Mouse (Mus musculus) adipocyte (in vitro differentiated cells): Measurements from ENCODE around the gene Acacb.

ENCODE experiments used
- DNase-seq: peaks from one replicate; pipeline ENCODE4 v3.0.0-alpha.2; 2016; ENCODE audit warnings: low spot score

The Acacb gene

GRCm38 (mm10) chr5:114176548-114177400 is 30.4 kb downstream of the Acacb start:
- DNase-seq = peak; percentile 51

GRCm38 (mm10) chr5:114177966-114178719 is 31.8 kb downstream of the Acacb start:
- DNase-seq = peak; percentile 43

GRCm38 (mm10) chr5:114179541-114179940 is 33.2 kb downstream of the Acacb start:
- peak; percentile 90 for DNase-seq

- no peak for DNase-seq
These were observed 37.2 kb downstream of the Acacb start for GRCm38 (mm10) chr5:114183493-114183892.

- no peak for DNase-seq
These were observed 40.8 kb downstream of the Acacb start for GRCm38 (mm10) chr5:114187108-114187507.

- no peak for DNase-seq
These were observed 42.6 kb downstream of the Acacb start for GRCm38 (mm10) chr5:114188900-114189464.

GRCm38 (mm10) chr5:114194161-114194560 is 47.8 kb downstream of the Acacb start:
- no peak for DNase-seq

- DNase-seq = no peak
These were observed 52.9 kb downstream of the Acacb start for GRCm38 (mm10) chr5:114199116-114199777.

- no peak for DNase-seq
These were observed 59.8 kb downstream of the Acacb start for GRCm38 (mm10) chr5:114206158-114206557.

- DNase-seq = no peak
These were observed 66.8 kb downstream of the Acacb start for GRCm38 (mm10) chr5:114213183-114213582.

- no peak for DNase-seq
These were observed 72.4 kb downstream of the Acacb start for GRCm38 (mm10) chr5:114218771-114219170.

GRCm38 (mm10) chr5:114226051-114226450 is 79.7 kb downstream of the Acacb start:
- peak; percentile 32 for DNase-seq

GRCm38 (mm10) chr5:114228901-114229300 is 82.6 kb downstream of the Acacb start:
- DNase-seq = no peak

GRCm38 (mm10) chr5:114238924-114239323 is 92.6 kb downstream of the Acacb start:
- no peak for DNase-seq

GRCm38 (mm10) chr5:114239737-114240136 is 93.4 kb downstream of the Acacb start:
- no peak for DNase-seq

GRCm38 (mm10) chr5:114246465-114246864 is 100.1 kb downstream of the Acacb start:
- no peak for DNase-seq

- peak; percentile 75 for DNase-seq
These were observed 101.8 kb downstream of the Acacb start for GRCm38 (mm10) chr5:114248174-114248589.

GRCm38 (mm10) chr5:114259495-114259894 is 113.2 kb downstream of the Acacb start:
- DNase-seq = no peak

- DNase-seq = no peak
These were observed 115.2 kb downstream of the Acacb start for GRCm38 (mm10) chr5:114261494-114261893.

GRCm38 (mm10) chr5:114264030-114264459 is 117.7 kb downstream of the Acacb start:
- DNase-seq = no peak

GRCm38 (mm10) chr5:114264791-114265190 is 118.5 kb downstream of the Acacb start:
- no peak for DNase-seq

- DNase-seq = no peak
These were observed 122.3 kb downstream of the Acacb start for GRCm38 (mm10) chr5:114268646-114269045.
